9 mouse cellular contexts compared by ENCODE assay signal in genomic region chr5:76923428-76923827, GRCm38 (mm10). TPM values are rescaled to one million over a fixed set of nuclear protein-coding genes. Genes with fewer than 3 reads are reported as not detected.
A peak's percentile ranks its signal among the peaks of the same experiment; 100 is the strongest.
DNase-seq lines count a peak whose midpoint lies in the region; ATAC-seq and TF ChIP-seq lines count a peak whose summit lies in the region.
"Had no signal": no experiment of that assay in that cellular context is flagged by ENCODE, and none has a peak within 500 bp of the region (broad histone marks: within the 10 kb centered on the region; RNA-seq: fewer than 3 reads in every experiment).

No protein-coding gene starts in this region.

- H3K4me1 ChIP-seq in lung, postnatal 0 days (ENCODE audit: insufficient read depth, low read depth, low read length), result no peaks in the 10 kb centered on the region
- H3K4me1 ChIP-seq in heart, embryonic 15.5 days (replicated peaks), result peaks cover 10% of the 10 kb centered on the region

- DNase-seq in lung, postnatal 10 days, result peak; percentile 27
- no peak for DNase-seq in lung, postnatal 0 days (ENCODE audit: low spot score)
- peak; percentile 57 for DNase-seq in cerebellum, adult 8-10 months
- peak; percentile 62 to 71 for DNase-seq in layer of hippocampus, postnatal 10 days (ENCODE audit: low spot score in 2 of 2)
- peak; percentile 54 for DNase-seq in right cerebral cortex, postnatal 4 days
- no peak for DNase-seq in B cell, adult 2 months

- no peak for TF ChIP-seq EP300 in lung, postnatal 0 days (IDR thresholded peaks at IDR 0.05)

- WGBS in lung, postnatal 0 days, result 83% methylated on average over 13 of the region's 13 CpGs
- WGBS in heart, embryonic 15.5 days, result 70% methylated on average over 13 of the region's 13 CpGs

- H3K27me3 ChIP-seq in lung, postnatal 0 days (replicated peaks; ENCODE audit: insufficient read depth, low read length), result no peaks in the 10 kb centered on the region
- no peaks in the 10 kb centered on the region for H3K27me3 ChIP-seq in heart, embryonic 15.5 days
- H3K27me3 ChIP-seq: liver, embryonic 15.5 days had no signal

- no peak overlapping the region for H3K27ac ChIP-seq in lung, postnatal 0 days (ENCODE audit: low read length)
- 0 out of 2 replicates have a peak overlapping the region, but pooled peaks have one; percentile 26 for H3K27ac ChIP-seq in heart, embryonic 15.5 days
- H3K27ac ChIP-seq: liver, embryonic 15.5 days had no signal

- H3K9me3 ChIP-seq in lung, postnatal 0 days (ENCODE audit: low read length), result no peaks in the 10 kb centered on the region
- no peaks in the 10 kb centered on the region for H3K9me3 ChIP-seq in heart, embryonic 15.5 days (replicated peaks)
- H3K9me3 ChIP-seq: liver, embryonic 15.5 days had no signal

- TF ChIP-seq CTCF in lung, postnatal 0 days (IDR thresholded peaks at IDR 0.05), result no peak

- H3K9ac ChIP-seq in lung, postnatal 0 days (replicated peaks; ENCODE audit: low read depth), result no peak overlapping the region
- H3K9ac ChIP-seq in heart, embryonic 15.5 days, result no peak overlapping the region
- H3K9ac ChIP-seq: liver, embryonic 15.5 days had no signal

- H3K36me3 ChIP-seq in lung, postnatal 0 days (ENCODE audit: insufficient read depth, low read length), result peaks cover 13% of the 10 kb centered on the region; the same call in 1 of the 2 replicates
- H3K36me3 ChIP-seq in heart, embryonic 15.5 days, result peaks cover 57% of the 10 kb centered on the region

- H3K4me3 ChIP-seq in lung, postnatal 0 days (ENCODE audit: low read depth, low read length), result no peak overlapping the region
- no peak overlapping the region for H3K4me3 ChIP-seq in heart, embryonic 15.5 days
- H3K4me3 ChIP-seq: liver, embryonic 15.5 days had no signal

- ATAC-seq in lung, postnatal 0 days, result no peak
- peak; percentile 43; the same call in 1 of the 2 replicates for ATAC-seq in heart, embryonic 15.5 days (replicated peaks; ENCODE audit: insufficient number of reproducible peaks, insufficient read depth, low FRiP score, low read depth)
- no peak for ATAC-seq in activated CD4-positive, CD25-positive, alpha-beta regulatory T cell, adult 4 months

- no peak overlapping the region for H3K4me2 ChIP-seq in lung, postnatal 0 days (replicated peaks; ENCODE audit: low read depth, low read length)
- no peak overlapping the region for H3K4me2 ChIP-seq in heart, embryonic 15.5 days
- H3K4me2 ChIP-seq: liver, embryonic 15.5 days had no signal

RNA-seq across cellular contexts. Expression of gene Aasdh, which starts 18.1 kb away (rescaled TPM):
- polyA plus RNA-seq in lung, postnatal 0 days (2015; fragmentation: Nextera tagmentation; extraction: Ambion mirVana), result 7.2 and 8.0 TPM in 2 replicates
- 13.9 and 14.1 TPM in 2 replicates for polyA plus RNA-seq in heart, embryonic 15.5 days (2015; fragmentation: Nextera tagmentation; extraction: Ambion mirVana)
- total RNA-seq in layer of hippocampus, postnatal 10 days (2021), result 10 to 100 TPM; 21.7 to 24.5 TPM
- 10 to 100 TPM in 1 of 2 experiments, 1 to 10 TPM in 1; 9.3 to 16.3 TPM for polyA plus RNA-seq in activated CD4-positive, CD25-positive, alpha-beta regulatory T cell, adult 4 months (2017; shearing (Covaris generic))

RNA-seq across cellular contexts. Expression of gene Paics, which starts 27.7 kb away (rescaled TPM):
- polyA plus RNA-seq in lung, postnatal 0 days (2015; fragmentation: Nextera tagmentation; extraction: Ambion mirVana), result 166 and 167 TPM in 2 replicates
- polyA plus RNA-seq in heart, embryonic 15.5 days (2015; fragmentation: Nextera tagmentation; extraction: Ambion mirVana), result 208 and 244 TPM in 2 replicates
- total RNA-seq in layer of hippocampus, postnatal 10 days (2021), result 100 to 1,000 TPM; 101 to 102 TPM
- 100 to 1,000 TPM; 185 to 199 TPM for polyA plus RNA-seq in activated CD4-positive, CD25-positive, alpha-beta regulatory T cell, adult 4 months (2017; shearing (Covaris generic))

RNA-seq across cellular contexts. Expression of gene Ppat, which starts 27.9 kb away (rescaled TPM):
- polyA plus RNA-seq in lung, postnatal 0 days (2015; fragmentation: Nextera tagmentation; extraction: Ambion mirVana), result 12.5 and 14.0 TPM in 2 replicates
- polyA plus RNA-seq in heart, embryonic 15.5 days (2015; fragmentation: Nextera tagmentation; extraction: Ambion mirVana), result 18.4 and 22.7 TPM in 2 replicates
- 10 to 100 TPM; 15.9 to 17.7 TPM for total RNA-seq in layer of hippocampus, postnatal 10 days (2021)
- 10 to 100 TPM; 27.9 to 35.6 TPM for polyA plus RNA-seq in activated CD4-positive, CD25-positive, alpha-beta regulatory T cell, adult 4 months (2017; shearing (Covaris generic))

RNA-seq across cellular contexts. Expression of gene Srp72, which starts 51.1 kb away (rescaled TPM):
- polyA plus RNA-seq in lung, postnatal 0 days (2015; fragmentation: Nextera tagmentation; extraction: Ambion mirVana), result 49.5 and 53.4 TPM in 2 replicates
- polyA plus RNA-seq in heart, embryonic 15.5 days (2015; fragmentation: Nextera tagmentation; extraction: Ambion mirVana), result 41.2 and 59.1 TPM in 2 replicates
- total RNA-seq in layer of hippocampus, postnatal 10 days (2021), result 100 to 1,000 TPM; 117 to 124 TPM
- 100 to 1,000 TPM; 123 to 144 TPM for polyA plus RNA-seq in activated CD4-positive, CD25-positive, alpha-beta regulatory T cell, adult 4 months (2017; shearing (Covaris generic))

Comparison
In these comparisons a context has a peak if more than half of its experiments do, and no peak if none do; other contexts are left out.
1. DNase-seq: peak in lung, postnatal 10 days (single experiment), cerebellum, adult 8-10 months (single experiment), layer of hippocampus, postnatal 10 days (2 of 2) and right cerebral cortex, postnatal 4 days (single experiment); none in lung, postnatal 0 days (single experiment) and B cell, adult 2 months (0 of 2).